In genomic region chr5:91607234-91607633, GRCm38 (mm10) we compare ENCODE assay signal across 21 mouse cellular contexts.
DNase-seq lines count a peak whose midpoint lies in the region; TF ChIP-seq lines count a peak whose summit lies in the region.
"Had no signal": no experiment of that assay in that cellular context is flagged by ENCODE, and none has a peak within 500 bp of the region (broad histone marks: within the 10 kb centered on the region; RNA-seq: fewer than 3 reads in every experiment).

No protein-coding gene starts in this region.

- H3K4me1 ChIP-seq in cerebellum, adult 2 months (ENCODE audit: control insufficient read depth, insufficient read depth, low read length), result no peaks in the 10 kb centered on the region
- H3K4me1 ChIP-seq: forebrain, embryonic 13.5 days; forebrain, embryonic 15.5 days had no signal

- 78% methylated on average over 2 of the region's 2 CpGs for WGBS in cerebellum, adult 2 months

- TF ChIP-seq POLR2A in cerebellum, adult 2 months (IDR thresholded peaks at IDR 0.05; ENCODE audit: borderline replicate concordance, insufficient read depth, low read length), result no peak

- H3K27me3 ChIP-seq in cerebellum, adult 2 months (ENCODE audit: control insufficient read depth, insufficient read depth, low read length), result no peaks in the 10 kb centered on the region
- H3K27me3 ChIP-seq: CH12.LX; embryonic facial prominence, embryonic 12.5 days; forebrain, embryonic 13.5 days; forebrain, embryonic 15.5 days; Patski had no signal

- H3K4me3 ChIP-seq in cerebellum, adult 2 months (replicated peaks; ENCODE audit: insufficient read depth, low read depth, low read length), result no peak overlapping the region
- H3K4me3 ChIP-seq: embryonic facial prominence, embryonic 10.5 days; embryonic facial prominence, embryonic 12.5 days; forebrain, embryonic 13.5 days; forebrain, embryonic 15.5 days had no signal

- peak; percentile 40 to 56 for DNase-seq in cerebellum, postnatal 10 days
- no peak for DNase-seq in cerebellum, adult 2 months
- peak; percentile 34 for DNase-seq in gastrocnemius, adult 18-20 months (ENCODE audit: low spot score)
- DNase-seq in gastrocnemius, postnatal 4 days (ENCODE audit: low spot score in 2 of 2), result no peak
- peak; percentile 22 for DNase-seq in gastrocnemius, postnatal 25 days
- DNase-seq in gastrocnemius, postnatal 10 days, result no peak
- no peak for DNase-seq in layer of hippocampus, adult 8-10 months (ENCODE audit: low spot score in 2 of 2)
- DNase-seq: adrenal gland, adult 8-10 months; adrenal gland, postnatal 14 days; adrenal gland, postnatal 36 days; B cell, adult 2 months; cerebellum, adult 11-12 months; cerebellum, adult 8-10 months; cerebellum, adult 9-11 months; forebrain, postnatal 0 days had no signal

- no peak for TF ChIP-seq CTCF in cerebellum, adult 2 months (IDR thresholded peaks at IDR 0.05; ENCODE audit: borderline replicate concordance, insufficient read depth, low read depth, low read length)

- H3K27ac ChIP-seq in cerebellum, adult 2 months (ENCODE audit: insufficient read depth, low read length), result no peak overlapping the region
- H3K27ac ChIP-seq: embryonic facial prominence, embryonic 10.5 days; embryonic facial prominence, embryonic 12.5 days; forebrain, embryonic 13.5 days; forebrain, embryonic 15.5 days had no signal

Comparison
In these comparisons a context has a peak if more than half of its experiments do, and no peak if none do; other contexts are left out.
1. DNase-seq: peak in cerebellum, postnatal 10 days (2 of 2), gastrocnemius, adult 18-20 months (single experiment) and gastrocnemius, postnatal 25 days (single experiment); none in cerebellum, adult 2 months (0 of 2), gastrocnemius, postnatal 4 days (0 of 2), gastrocnemius, postnatal 10 days (single experiment) and layer of hippocampus, adult 8-10 months (0 of 2).